24 mouse cellular contexts compared by ENCODE assay signal in genomic region chr1:176183991-176184390, GRCm38 (mm10).
DNase-seq lines count a peak whose midpoint lies in the region; ATAC-seq and TF ChIP-seq lines count a peak whose summit lies in the region.
"Had no signal": no experiment of that assay in that cellular context is flagged by ENCODE, and none has a peak within 500 bp of the region (broad histone marks: within the 10 kb centered on the region; RNA-seq: fewer than 3 reads in every experiment).

No protein-coding gene starts in this region.

- no peaks in the 10 kb centered on the region for H3K27me3 ChIP-seq in kidney, adult 2 months (replicated peaks; ENCODE audit: control insufficient read depth, insufficient read depth, low read length)
- H3K27me3 ChIP-seq in midbrain, embryonic 12.5 days, result no peaks in the 10 kb centered on the region
- H3K27me3 ChIP-seq in midbrain, embryonic 10.5 days (ENCODE audit: low read depth, poor library complexity, severe bottlenecking), result no peaks in the 10 kb centered on the region
- H3K27me3 ChIP-seq: embryonic facial prominence, embryonic 15.5 days; forebrain, embryonic 15.5 days; liver, embryonic 12.5 days; Patski had no signal

- no peak for TF ChIP-seq CTCF in kidney, adult 2 months (conservative IDR thresholded peaks at IDR 0.05; ENCODE audit: insufficient read depth, insufficient read length, low read depth, low read length)
- TF ChIP-seq CTCF in brain, embryonic 14.5 days (IDR thresholded peaks at IDR 0.05; ENCODE audit: borderline replicate concordance, extremely low read depth, insufficient read depth, insufficient read length), result no peak

- H3K4me3 ChIP-seq in kidney, adult 2 months (ENCODE audit: insufficient read depth, low read depth, low read length), result no peak overlapping the region
- H3K4me3 ChIP-seq in midbrain, embryonic 12.5 days, result no peak overlapping the region
- no peak overlapping the region for H3K4me3 ChIP-seq in midbrain, embryonic 10.5 days
- H3K4me3 ChIP-seq: embryonic facial prominence, embryonic 15.5 days; forebrain, embryonic 15.5 days; gastrocnemius, adult 2 months; liver, embryonic 12.5 days had no signal

- TF ChIP-seq POLR2A in kidney, adult 2 months (IDR thresholded peaks at IDR 0.05; ENCODE audit: low read depth, low read length), result no peak
- no peak for TF ChIP-seq POLR2A in brain, embryonic 14.5 days (IDR thresholded peaks at IDR 0.05; ENCODE audit: borderline replicate concordance, extremely low read depth, insufficient read depth, insufficient read length, poor library complexity, severe bottlenecking)

- DNase-seq in kidney, adult 2 months, result peak; percentile 31
- DNase-seq in kidney, adult 11 months, result no peak
- no peak for DNase-seq in midbrain, embryonic 10.5 days (ENCODE audit: low spot score)
- peak; percentile 77 for DNase-seq in brain, embryonic 14.5 days (ENCODE audit: low read depth)
- peak; percentile 42 for DNase-seq in lung, postnatal 36 days
- DNase-seq in right cerebral cortex, postnatal 14 days, result no peak
- DNase-seq: adrenal gland, postnatal 36 days; B cell, adult 2 months; cerebellum, adult 9-10 months; gastrocnemius, adult 2 months; heart, postnatal 4 days; layer of hippocampus, adult 9-11 months; right cerebral cortex, postnatal 25 days; thymus, postnatal 36 days had no signal

- H3K4me2 ChIP-seq in midbrain, embryonic 12.5 days (replicated peaks), result no peak overlapping the region
- H3K4me2 ChIP-seq: embryonic facial prominence, embryonic 15.5 days; forebrain, embryonic 15.5 days; liver, embryonic 12.5 days had no signal

- no peak overlapping the region for H3K9ac ChIP-seq in midbrain, embryonic 12.5 days (replicated peaks)
- H3K9ac ChIP-seq: embryonic facial prominence, embryonic 15.5 days; forebrain, embryonic 15.5 days; liver, embryonic 12.5 days had no signal

- no peaks in the 10 kb centered on the region for H3K9me3 ChIP-seq in midbrain, embryonic 12.5 days
- H3K9me3 ChIP-seq in midbrain, embryonic 10.5 days (replicated peaks), result no peaks in the 10 kb centered on the region
- H3K9me3 ChIP-seq: embryonic facial prominence, embryonic 15.5 days; forebrain, embryonic 15.5 days; liver, embryonic 12.5 days had no signal

- H3K4me1 ChIP-seq in kidney, adult 2 months (ENCODE audit: control insufficient read depth, insufficient read depth, low read length), result no peaks in the 10 kb centered on the region
- H3K4me1 ChIP-seq in midbrain, embryonic 12.5 days, result no peaks in the 10 kb centered on the region
- H3K4me1 ChIP-seq in midbrain, embryonic 10.5 days, result no peaks in the 10 kb centered on the region
- H3K4me1 ChIP-seq: embryonic facial prominence, embryonic 15.5 days; liver, embryonic 12.5 days had no signal

- 22% methylated on average over 6 of the region's 6 CpGs for WGBS in kidney, adult 2 months
- 77% methylated on average over 6 of the region's 6 CpGs for WGBS in midbrain, embryonic 12.5 days
- 87% methylated on average over 6 of the region's 6 CpGs for WGBS in midbrain, embryonic 10.5 days

- 0 out of 2 replicates have a peak, but pooled peaks have one; percentile 38 for ATAC-seq in midbrain, embryonic 12.5 days (ENCODE audit: low FRiP score, low read depth)
- ATAC-seq: forebrain, embryonic 15.5 days; hindbrain, embryonic 16.5 days; intestine, postnatal 0 days; liver, embryonic 12.5 days; midbrain, embryonic 16.5 days; Patski had no signal

- no peaks in the 10 kb centered on the region for H3K36me3 ChIP-seq in kidney, adult 2 months (ENCODE audit: control insufficient read depth, insufficient read depth, low read length)
- no peaks in the 10 kb centered on the region for H3K36me3 ChIP-seq in midbrain, embryonic 12.5 days
- H3K36me3 ChIP-seq in midbrain, embryonic 10.5 days, result no peaks in the 10 kb centered on the region
- H3K36me3 ChIP-seq: embryonic facial prominence, embryonic 15.5 days; forebrain, embryonic 15.5 days; liver, embryonic 12.5 days had no signal

- no peak overlapping the region for H3K27ac ChIP-seq in kidney, adult 2 months (ENCODE audit: insufficient read depth, low read depth, low read length)
- H3K27ac ChIP-seq in midbrain, embryonic 12.5 days (replicated peaks), result no peak overlapping the region
- no peak overlapping the region for H3K27ac ChIP-seq in midbrain, embryonic 10.5 days (replicated peaks)
- H3K27ac ChIP-seq: embryonic facial prominence, embryonic 15.5 days; forebrain, embryonic 15.5 days; gastrocnemius, adult 2 months; liver, embryonic 12.5 days; macrophage; stomach, postnatal 0 days had no signal

Comparison
In these comparisons a context has a peak if more than half of its experiments do, and no peak if none do; other contexts are left out.
1. DNase-seq: peak in kidney, adult 2 months (single experiment), brain, embryonic 14.5 days (single experiment) and lung, postnatal 36 days (single experiment); none in kidney, adult 11 months (single experiment), midbrain, embryonic 10.5 days (single experiment) and right cerebral cortex, postnatal 14 days (single experiment).